Mouse (Mus musculus): ENCODE measurements at regions not wholly inside any gene's neighbourhood (a gene's known extent, or its start where the extent isn't known, plus 50 kb on each side); places are given as distances from the start of the nearest gene placed in this dataset.

DNA sequence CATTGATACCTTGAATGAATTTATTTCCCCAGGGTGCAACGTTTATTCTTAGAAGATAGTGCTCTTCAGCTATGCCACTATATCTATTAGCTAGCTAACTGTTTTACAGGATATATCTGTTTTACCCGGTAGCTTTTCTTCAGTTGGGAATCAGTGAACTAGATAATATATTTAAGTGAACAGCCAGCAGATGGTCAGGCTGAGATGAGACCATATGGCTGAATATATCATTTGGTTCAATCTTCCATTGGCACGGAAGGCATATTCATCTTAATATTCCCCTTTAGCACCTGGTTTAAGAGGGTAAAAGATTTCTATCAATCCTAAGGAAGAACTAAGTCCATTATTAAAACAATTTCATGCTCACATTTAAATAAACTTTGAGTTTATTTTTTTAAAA is 62.6 kb upstream of the Aldoart1 start:
- TF ChIP-seq POLR2A (IDR thresholded peaks at IDR 0.05; ENCODE audit: borderline replicate concordance, extremely low read depth, insufficient read depth, insufficient read length, poor library complexity, severe bottlenecking) = no peak
- no peak for TF ChIP-seq CTCF (IDR thresholded peaks at IDR 0.05; ENCODE audit: borderline replicate concordance, extremely low read depth, insufficient read depth, insufficient read length)
